In the genomic region with DNA sequence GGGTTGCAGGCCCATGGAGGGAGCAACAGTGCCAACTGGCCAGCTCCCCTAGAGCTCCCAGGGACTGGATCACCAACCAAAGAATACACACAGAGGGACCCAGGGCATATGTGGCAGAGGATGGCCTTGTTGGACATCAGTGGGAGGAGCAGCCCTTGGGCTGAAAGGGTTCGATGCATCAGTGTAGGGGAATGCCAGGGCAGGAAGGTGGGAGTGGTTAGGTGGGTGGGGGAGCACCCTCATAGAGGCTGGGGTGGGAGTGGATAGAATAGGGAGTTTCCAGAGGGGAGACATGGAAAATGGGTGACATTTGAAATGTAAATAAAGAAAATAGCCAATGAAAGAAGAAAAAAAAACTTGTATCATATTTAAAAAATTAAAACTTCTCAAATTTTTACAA, we compare ENCODE assay signal across 18 mouse cellular contexts.
"Had no signal": no experiment of that assay in that cellular context is flagged by ENCODE, and none has a peak within 500 bp of the region (broad histone marks: within the 10 kb centered on the region; RNA-seq: fewer than 3 reads in every experiment).

No protein-coding gene starts in this region.

- H3K27ac ChIP-seq: liver, embryonic 14.5 days; midbrain, embryonic 10.5 days; midbrain, embryonic 13.5 days; neural tube, embryonic 13.5 days; neural tube, embryonic 15.5 days had no signal

- H3K9me3 ChIP-seq: midbrain, embryonic 10.5 days; midbrain, embryonic 13.5 days; neural tube, embryonic 13.5 days; neural tube, embryonic 15.5 days had no signal

- DNase-seq: lung, adult 18-20 months; lung, embryonic 14.5 days; lung, postnatal 14 days; lung, postnatal 36 days; retina, postnatal 1 day; right cerebral cortex, adult 18-20 months; right cerebral cortex, postnatal 25 days; right cerebral cortex, postnatal 4 days; spleen, adult 18-20 months; thymus, adult 18-20 months; thymus, postnatal 36 days had no signal

- ATAC-seq: midbrain, embryonic 13.5 days; midbrain, embryonic 16.5 days had no signal

- H3K4me3 ChIP-seq: midbrain, embryonic 10.5 days; midbrain, embryonic 13.5 days; myocyte; neural tube, embryonic 13.5 days; neural tube, embryonic 15.5 days had no signal

- H3K4me2 ChIP-seq: lung, embryonic 14.5 days; midbrain, embryonic 13.5 days; neural tube, embryonic 13.5 days; neural tube, embryonic 15.5 days had no signal

- H3K36me3 ChIP-seq: midbrain, embryonic 10.5 days; midbrain, embryonic 13.5 days; neural tube, embryonic 13.5 days; neural tube, embryonic 15.5 days had no signal

- H3K4me1 ChIP-seq: midbrain, embryonic 10.5 days; midbrain, embryonic 13.5 days; neural tube, embryonic 13.5 days; neural tube, embryonic 15.5 days had no signal

- H3K27me3 ChIP-seq: midbrain, embryonic 13.5 days; neural tube, embryonic 13.5 days; neural tube, embryonic 15.5 days had no signal

- H3K9ac ChIP-seq: liver, embryonic 14.5 days; lung, embryonic 14.5 days; midbrain, embryonic 13.5 days; neural tube, embryonic 13.5 days; neural tube, embryonic 15.5 days had no signal
